Mouse (Mus musculus): Measurements from ENCODE around the gene Tex2. TPM values are rescaled to one million over a fixed set of nuclear protein-coding genes. Genes with fewer than 3 reads are reported as not detected.
"Not testable (repeated sequence)": the region's sequence is repeated elsewhere in the genome, so short reads cannot be mapped to it uniquely, and the experiment has no call there.

Gene Tex2
- 11.0 and 12.0 TPM in 2 replicates for polyA plus RNA-seq (2014; fragmentation: Nextera tagmentation; extraction: Ambion mirVana)

DNA sequence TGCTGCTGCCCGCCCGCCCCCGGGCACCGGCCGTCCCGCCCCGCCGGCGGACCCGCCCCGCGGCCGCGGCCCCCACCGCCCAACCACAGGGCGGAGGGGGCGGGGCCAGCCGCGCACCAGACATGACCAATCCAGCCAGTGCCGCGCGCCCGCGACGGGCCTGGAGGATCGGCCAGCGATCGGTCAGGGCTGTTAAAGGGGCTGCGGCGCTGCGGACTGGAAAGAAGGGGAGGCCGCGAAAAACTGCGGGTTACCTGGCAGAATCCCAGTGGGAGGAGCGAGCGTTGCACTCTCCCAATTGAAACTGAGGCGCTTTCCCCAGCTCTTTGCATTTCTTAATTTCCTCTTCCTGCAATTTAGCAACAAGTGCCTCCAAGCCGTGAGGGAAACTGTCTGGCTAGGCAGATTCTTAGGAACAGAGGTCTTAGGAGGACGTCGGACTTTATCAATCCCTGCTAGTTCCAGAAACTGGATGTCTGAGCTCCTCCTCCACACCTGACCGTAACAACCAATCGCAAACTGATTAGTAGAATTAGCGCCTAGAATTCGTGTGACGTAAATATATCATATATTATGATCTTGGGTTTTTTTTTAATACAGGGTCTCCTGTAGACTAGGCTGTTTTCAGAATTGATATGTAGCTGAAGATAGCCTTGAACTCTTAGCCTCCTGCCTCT, at the start of gene Tex2:
TSS of gene Tex2 (minus strand) at position 463 of the 677 bp plus-strand sequence.
- DNase-seq (ENCODE audit: low spot score): peak; percentile 98
- H3K9me3 ChIP-seq (ENCODE audit: control insufficient read depth, low read length): no peaks in the 10 kb centered on the region
- H3K4me2 ChIP-seq (ENCODE audit: low read depth, low read length): peak within 1 kb of the TSS; percentile 87
- no peaks in the 10 kb centered on the region for H3K27me3 ChIP-seq (replicated peaks; ENCODE audit: control insufficient read depth, insufficient read depth, low read length)
- H3K27ac ChIP-seq (replicated peaks; ENCODE audit: low read depth, low read length): peak within 1 kb of the TSS; percentile 81
- H3K4me1 ChIP-seq (ENCODE audit: control insufficient read depth, insufficient read depth, low read length): 0 out of 2 replicates have a peak, but pooled peaks cover 9% of the 10 kb centered on the region
- under 1% methylated on average over 11 of the region's 45 CpGs for WGBS
- no peaks in the 10 kb centered on the region for H3K36me3 ChIP-seq (ENCODE audit: control insufficient read depth, insufficient read depth, low read length)
- H3K4me3 ChIP-seq (ENCODE audit: low read depth, low read length): peak within 1 kb of the TSS; percentile 94
- H3K9ac ChIP-seq (ENCODE audit: low read depth, low read length): peak within 1 kb of the TSS; percentile 92
- ATAC-seq (ENCODE audit: low read depth): peak; percentile 99

DNA sequence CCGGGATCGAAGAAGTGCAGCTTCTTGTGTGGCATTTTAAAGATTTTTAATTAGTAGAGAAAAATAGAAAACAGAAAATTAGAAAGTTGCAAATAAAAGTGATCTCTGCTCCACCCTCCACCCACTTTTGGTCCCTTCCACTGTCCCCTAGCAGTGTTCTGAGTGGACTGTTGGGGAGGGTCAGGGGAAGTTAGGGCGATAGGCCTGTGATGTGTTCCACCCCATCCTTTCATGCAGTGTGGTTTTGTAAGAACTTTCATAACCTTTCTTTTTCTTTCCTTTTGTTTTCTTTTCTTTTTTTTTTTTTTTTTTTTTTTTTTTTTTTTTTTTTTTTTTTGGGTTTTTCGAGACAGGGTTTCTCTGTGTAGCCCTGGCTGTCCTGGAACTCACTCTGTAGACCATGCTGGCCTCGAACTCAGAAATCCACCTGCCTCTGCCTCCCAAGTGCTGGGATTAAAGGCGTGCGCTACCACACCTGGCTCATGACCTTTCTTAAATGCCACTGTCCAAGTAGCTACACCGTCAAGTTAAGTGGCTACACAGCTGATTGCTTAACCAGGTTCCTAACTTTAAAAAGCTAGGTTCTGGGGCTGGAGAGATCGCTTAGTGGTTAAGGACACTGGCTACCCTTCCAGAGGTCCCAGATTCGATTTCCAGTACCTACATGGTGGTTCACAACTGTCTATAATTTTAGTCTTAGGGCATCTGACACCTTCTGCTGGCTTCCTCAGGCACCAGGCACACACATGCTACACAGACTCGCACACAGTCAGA, 49.6 kb upstream of the Tex2 start:
- H3K9ac ChIP-seq (ENCODE audit: low read depth, low read length): no peak overlapping the region
- no peaks in the 10 kb centered on the region for H3K9me3 ChIP-seq (ENCODE audit: control insufficient read depth, low read length)
- no peaks in the 10 kb centered on the region for H3K36me3 ChIP-seq (ENCODE audit: control insufficient read depth, insufficient read depth, low read length)
- H3K27ac ChIP-seq (replicated peaks; ENCODE audit: low read depth, low read length): no peak overlapping the region
- H3K27me3 ChIP-seq (replicated peaks; ENCODE audit: control insufficient read depth, insufficient read depth, low read length): no peaks in the 10 kb centered on the region
- DNase-seq (ENCODE audit: low spot score) (no peak), ATAC-seq (ENCODE audit: low read depth) (no peak)
- H3K4me2 ChIP-seq (ENCODE audit: low read depth, low read length): no peak overlapping the region
- peaks cover 31% of the 10 kb centered on the region for H3K4me1 ChIP-seq (ENCODE audit: control insufficient read depth, insufficient read depth, low read length)
- 86% methylated on average over 10 of the region's 11 CpGs for WGBS
- H3K4me3 ChIP-seq (ENCODE audit: low read depth, low read length): no peak overlapping the region

DNA sequence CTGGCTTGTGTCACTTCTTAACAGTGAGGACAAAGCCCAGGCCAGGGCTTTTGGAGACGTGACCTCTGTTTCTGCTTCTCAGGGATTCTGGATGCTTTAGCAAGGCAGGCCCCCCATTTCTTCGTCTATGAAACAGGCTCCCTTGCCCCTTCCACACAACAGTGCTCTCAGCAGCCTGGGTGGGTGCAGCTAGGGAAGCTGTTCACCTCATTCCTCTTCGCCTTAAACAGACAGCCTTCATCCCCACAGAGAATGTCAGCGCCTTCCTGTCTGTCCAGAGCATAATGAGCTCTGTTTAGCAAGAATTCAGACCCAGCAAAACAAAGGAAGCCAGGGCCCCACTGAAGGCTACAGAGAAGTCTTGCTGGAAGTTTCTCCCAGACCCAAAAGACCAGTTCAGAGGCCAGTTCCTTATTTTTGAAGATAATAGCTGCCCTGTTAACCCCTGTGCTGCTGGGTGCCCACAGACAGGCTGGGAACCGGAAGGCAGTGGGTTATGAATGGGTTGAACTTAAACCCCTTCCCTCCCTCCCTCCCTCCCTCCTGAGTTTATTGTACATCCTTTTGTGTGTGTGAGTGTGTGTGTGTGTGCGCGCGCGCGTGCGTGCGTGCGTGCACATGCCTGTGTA, 47.3 kb upstream of the Tex2 start:
- 59% methylated on average over 13 of the region's 13 CpGs for WGBS
- H3K27ac ChIP-seq (replicated peaks; ENCODE audit: low read depth, low read length): peak overlapping the region; percentile 89
- H3K4me3 ChIP-seq (ENCODE audit: low read depth, low read length): no peak overlapping the region
- H3K27me3 ChIP-seq (replicated peaks; ENCODE audit: control insufficient read depth, insufficient read depth, low read length): no peaks in the 10 kb centered on the region
- ATAC-seq (ENCODE audit: low read depth) (no peak), DNase-seq (ENCODE audit: low spot score) (peak; percentile 52)
- no peaks in the 10 kb centered on the region for H3K36me3 ChIP-seq (ENCODE audit: control insufficient read depth, insufficient read depth, low read length)
- peaks cover 35% of the 10 kb centered on the region for H3K4me1 ChIP-seq (ENCODE audit: control insufficient read depth, insufficient read depth, low read length)
- no peak overlapping the region for H3K4me2 ChIP-seq (ENCODE audit: low read depth, low read length)
- no peaks in the 10 kb centered on the region for H3K9me3 ChIP-seq (ENCODE audit: control insufficient read depth, low read length)
- peak overlapping the region; percentile 19; the same call in 1 of the 2 replicates for H3K9ac ChIP-seq (ENCODE audit: low read depth, low read length)

DNA sequence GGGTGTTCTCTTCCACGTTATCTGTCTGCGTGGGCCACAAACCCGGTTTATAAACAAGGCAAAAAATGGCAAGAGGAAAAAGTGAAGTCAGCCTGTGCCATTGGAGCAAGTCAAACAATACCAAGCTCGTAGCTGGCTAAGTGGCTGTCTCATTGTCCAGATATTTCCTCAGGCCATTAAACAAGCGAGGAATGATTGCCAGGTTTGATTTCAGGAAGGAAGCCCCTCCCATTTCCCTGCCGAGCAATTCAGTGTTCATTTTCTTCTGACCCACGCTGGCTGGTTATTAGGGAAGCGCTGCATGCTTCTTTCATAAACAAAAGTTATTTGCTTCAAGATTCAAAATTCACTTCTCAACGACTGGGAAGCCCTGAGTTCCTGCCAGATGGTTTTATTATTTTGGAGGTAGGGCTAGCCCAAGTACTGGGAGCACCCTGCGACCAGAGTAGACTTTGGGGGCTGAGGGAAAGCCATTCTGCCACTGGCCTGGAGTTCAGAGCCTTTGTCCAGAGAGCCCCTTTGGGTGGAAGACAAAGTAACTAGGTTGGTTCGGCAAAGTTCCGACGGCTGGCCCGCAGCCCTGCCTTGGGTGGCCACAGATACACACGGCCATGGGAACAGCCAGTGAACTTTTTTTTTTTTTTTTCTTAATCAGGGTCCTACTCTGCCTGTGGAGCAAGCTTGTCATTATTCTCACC, 46.5 kb upstream of the Tex2 start:
- no peaks in the 10 kb centered on the region for H3K27me3 ChIP-seq (replicated peaks; ENCODE audit: control insufficient read depth, insufficient read depth, low read length)
- 38% methylated on average over 15 of the region's 15 CpGs for WGBS
- H3K4me2 ChIP-seq (ENCODE audit: low read depth, low read length): no peak overlapping the region; the same call in 1 of the 2 replicates
- H3K4me1 ChIP-seq (ENCODE audit: control insufficient read depth, insufficient read depth, low read length): peaks cover 35% of the 10 kb centered on the region
- DNase-seq (ENCODE audit: low spot score) (peak; percentile 72), ATAC-seq (ENCODE audit: low read depth) (no peak)
- peak overlapping the region; percentile 89 for H3K27ac ChIP-seq (replicated peaks; ENCODE audit: low read depth, low read length)
- H3K4me3 ChIP-seq (ENCODE audit: low read depth, low read length): no peak overlapping the region
- no peaks in the 10 kb centered on the region for H3K36me3 ChIP-seq (ENCODE audit: control insufficient read depth, insufficient read depth, low read length)
- peak overlapping the region; percentile 19; the same call in 1 of the 2 replicates for H3K9ac ChIP-seq (ENCODE audit: low read depth, low read length)
- H3K9me3 ChIP-seq (ENCODE audit: control insufficient read depth, low read length): no peaks in the 10 kb centered on the region

DNA sequence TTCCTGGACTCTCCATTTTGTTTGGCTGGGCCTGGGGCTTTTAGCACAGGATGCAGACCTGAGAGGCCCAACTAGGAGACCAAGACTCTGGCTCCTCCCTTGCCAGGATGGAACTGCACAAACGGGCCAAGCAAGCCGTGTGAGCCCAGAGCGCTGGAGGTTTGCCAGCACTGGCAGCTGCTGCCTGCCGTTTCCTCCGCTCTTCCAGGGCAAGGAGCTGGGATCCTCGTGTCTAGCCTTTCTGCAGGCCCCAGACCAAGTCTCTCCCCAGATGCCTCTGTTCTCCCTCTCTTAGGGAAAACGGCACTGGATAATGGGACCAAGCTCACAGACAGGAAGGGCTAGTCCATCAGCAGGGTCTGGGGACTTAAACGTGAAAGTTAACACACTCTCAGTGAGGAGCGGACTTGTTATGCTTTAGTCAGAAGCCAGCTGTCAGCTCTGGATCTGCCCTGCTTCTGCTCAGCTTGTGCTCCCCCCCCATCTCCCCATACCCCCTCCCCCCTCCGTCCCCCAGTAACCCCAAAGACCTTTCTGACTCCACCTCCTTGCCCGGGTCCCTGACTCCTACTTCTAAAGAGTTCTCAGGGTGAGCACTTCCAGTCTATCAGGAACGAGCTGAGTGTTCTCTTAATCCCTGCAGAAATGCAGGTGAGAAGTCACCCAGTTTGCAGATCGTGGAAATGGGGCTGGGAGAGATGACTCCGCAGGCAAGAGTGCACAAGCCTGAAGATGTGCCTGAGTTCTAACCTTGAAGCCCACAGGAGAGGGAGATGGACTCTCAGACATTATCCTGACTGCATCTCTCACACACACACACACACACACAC, 45.0 kb upstream of the Tex2 start:
- DNase-seq (ENCODE audit: low spot score) (peak; percentile 97), ATAC-seq (ENCODE audit: low read depth) (peak; percentile 93)
- no peaks in the 10 kb centered on the region for H3K9me3 ChIP-seq (ENCODE audit: control insufficient read depth, low read length)
- no peak overlapping the region for H3K4me3 ChIP-seq (ENCODE audit: low read depth, low read length)
- no peaks in the 10 kb centered on the region for H3K36me3 ChIP-seq (ENCODE audit: control insufficient read depth, insufficient read depth, low read length)
- H3K27me3 ChIP-seq (replicated peaks; ENCODE audit: control insufficient read depth, insufficient read depth, low read length): no peaks in the 10 kb centered on the region
- peaks cover 35% of the 10 kb centered on the region for H3K4me1 ChIP-seq (ENCODE audit: control insufficient read depth, insufficient read depth, low read length)
- WGBS: 12% methylated on average over 14 of the region's 14 CpGs
- peak overlapping the region; percentile 39 for H3K4me2 ChIP-seq (ENCODE audit: low read depth, low read length)
- peak overlapping the region; percentile 52 for H3K9ac ChIP-seq (ENCODE audit: low read depth, low read length)
- H3K27ac ChIP-seq (replicated peaks; ENCODE audit: low read depth, low read length): peak overlapping the region; percentile 89

DNA sequence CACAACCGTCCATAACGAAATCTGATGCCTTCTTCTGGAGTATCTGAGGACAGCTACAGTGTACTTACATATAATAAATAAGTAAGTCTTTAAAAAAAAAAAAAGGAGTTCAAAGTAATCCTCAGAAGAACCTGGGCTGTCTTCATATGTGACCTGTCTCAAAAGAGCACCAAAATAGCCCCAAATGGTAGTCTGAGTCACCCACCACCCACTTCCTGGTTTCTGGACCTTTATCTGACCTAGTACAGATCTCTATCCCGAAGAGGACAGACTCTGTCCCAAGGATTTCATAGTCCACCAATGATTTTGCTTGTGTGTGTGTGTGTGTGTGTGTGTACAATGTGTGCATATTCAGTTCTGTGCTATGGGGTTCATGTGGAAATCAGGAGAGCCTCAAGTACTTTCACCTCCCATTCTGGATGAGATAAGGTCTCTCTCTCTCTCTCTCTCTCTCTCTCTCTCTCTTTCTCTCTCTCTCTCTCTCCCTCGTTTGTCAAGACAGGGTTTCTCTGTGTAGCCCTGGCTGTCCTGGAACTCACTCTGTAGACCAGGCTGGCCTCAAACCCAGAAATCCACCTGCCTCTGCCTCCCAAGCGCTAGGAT, 43.8 kb upstream of the Tex2 start:
- H3K27ac ChIP-seq (replicated peaks; ENCODE audit: low read depth, low read length): peak overlapping the region; percentile 89

DNA sequence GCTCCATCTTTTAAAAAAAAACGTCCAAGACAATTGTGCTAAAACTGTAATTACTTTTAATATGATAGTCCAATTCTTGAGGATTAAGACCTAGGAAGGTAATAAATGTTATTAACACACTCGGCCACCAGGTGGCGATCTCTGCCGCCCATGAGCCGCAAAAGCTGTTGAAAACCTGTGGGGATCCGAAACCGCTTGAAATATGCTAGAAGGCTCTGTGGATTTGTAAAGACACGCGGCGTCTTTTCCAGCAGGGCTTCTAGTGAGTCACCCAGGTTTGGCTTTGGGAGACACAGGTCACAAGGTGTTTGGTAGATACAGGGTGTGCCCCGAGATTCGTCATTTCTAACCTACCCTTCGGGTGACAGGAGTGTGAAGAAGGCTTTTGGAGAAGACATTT, 35.1 kb upstream of the Tex2 start:
- Histone ChIP-seq H3K9ac (ENCODE audit: low read depth, low read length) (no peak overlapping the region), H3K9me3 (ENCODE audit: control insufficient read depth, low read length) (no peaks in the 10 kb centered on the region), H3K4me3 (ENCODE audit: low read depth, low read length) (no peak overlapping the region), H3K27me3 (replicated peaks; ENCODE audit: control insufficient read depth, insufficient read depth, low read length) (no peaks in the 10 kb centered on the region), H3K4me1 (ENCODE audit: control insufficient read depth, insufficient read depth, low read length) (no peaks in the 10 kb centered on the region), H3K4me2 (ENCODE audit: low read depth, low read length) (no peak overlapping the region), H3K27ac (replicated peaks; ENCODE audit: low read depth, low read length) (no peak overlapping the region), H3K36me3 (ENCODE audit: control insufficient read depth, insufficient read depth, low read length) (no peaks in the 10 kb centered on the region)
- DNase-seq (ENCODE audit: low spot score): peak; percentile 86
- ATAC-seq (ENCODE audit: low read depth): no peak
- 22% methylated on average over 13 of the region's 13 CpGs for WGBS

More for the DNA sequence above, 43.8 kb upstream of the Tex2 start:
- not testable (repeated sequence) for H3K4me2 ChIP-seq (ENCODE audit: low read depth, low read length); H3K36me3 ChIP-seq (ENCODE audit: control insufficient read depth, insufficient read depth, low read length); H3K4me3 ChIP-seq (ENCODE audit: low read depth, low read length); H3K9ac ChIP-seq (ENCODE audit: low read depth, low read length); H3K9me3 ChIP-seq (ENCODE audit: control insufficient read depth, low read length); ATAC-seq (ENCODE audit: low read depth); DNase-seq (ENCODE audit: low spot score); H3K27me3 ChIP-seq (replicated peaks; ENCODE audit: control insufficient read depth, insufficient read depth, low read length)
- H3K4me1 ChIP-seq (ENCODE audit: control insufficient read depth, insufficient read depth, low read length): peaks cover 35% of the 10 kb centered on the region
- 82% methylated on average over 5 of the region's 5 CpGs for WGBS

All from embryonic facial prominence, embryonic 14.5 days (tissue).